Mouse (Mus musculus) hindbrain, embryonic 11.5 days (tissue): ENCODE measurements around the gene Qdpr. TPM values are rescaled to one million over a fixed set of nuclear protein-coding genes. Genes with fewer than 3 reads are reported as not detected.
"Not testable (repeated sequence)": the region's sequence is repeated elsewhere in the genome, so short reads cannot be mapped to it uniquely, and the experiment has no call there.

Experiments used
- ATAC-seq: fragments of 200-750 bp; cut with Nextera tagmentation; 2 replicates; pipeline ENCODE4 v1.8.0; 2017; ENCODE audit warnings: mild to moderate bottlenecking, moderate TSS enrichment, moderate library complexity; ENCODE audit not compliant: low FRiP score
- DNase-seq: peaks from one replicate; pipeline ENCODE4 v3.0.0-alpha.2; 2015; ENCODE audit warnings: low spot score
- H3K27ac ChIP-seq: fragments of 300-500 bp; sonication (generic); 2 replicates; pipeline ENCODE4 v1.5.1; 2014; ENCODE audit warnings: mild to moderate bottlenecking, low read depth, low read length
- H3K27me3 ChIP-seq: fragments of 300-500 bp; sonication (generic); 2 replicates; pipeline ENCODE4 v1.6.1; 2014; ENCODE audit warnings: mild to moderate bottlenecking, low read length, moderate library complexity, mixed read lengths; ENCODE audit not compliant: control insufficient read depth, insufficient read depth
- H3K36me3 ChIP-seq: fragments of 300-500 bp; sonication (generic); 2 replicates; pipeline ENCODE4 v1.6.1; 2014; ENCODE audit warnings: mild to moderate bottlenecking, low read length, moderate library complexity, mixed read lengths; ENCODE audit not compliant: control insufficient read depth, insufficient read depth
- H3K4me1 ChIP-seq: fragments of 300-500 bp; sonication (generic); replicated peaks from 2 replicates; pipeline ENCODE4 v1.6.1; 2014; ENCODE audit warnings: low read length, mixed read lengths; ENCODE audit not compliant: control insufficient read depth, insufficient read depth
- H3K4me2 ChIP-seq: fragments of 300-500 bp; sonication (generic); replicated peaks from 2 replicates; pipeline ENCODE4 v1.6.1; 2014; ENCODE audit warnings: mild to moderate bottlenecking, low read depth, low read length
- H3K4me3 ChIP-seq: fragments of 300-500 bp; sonication (generic); 2 replicates; pipeline ENCODE4 v1.5.1; 2014; ENCODE audit warnings: low read depth, low read length
- H3K9ac ChIP-seq: fragments of 300-500 bp; sonication (generic); 2 replicates; pipeline ENCODE4 v1.6.1; 2014; ENCODE audit warnings: low read depth, low read length
- H3K9me3 ChIP-seq: fragments of 300-500 bp; sonication (generic); 2 replicates; pipeline ENCODE4 v1.6.1; 2016; ENCODE audit warnings: low read length; ENCODE audit not compliant: control insufficient read depth
- WGBS: fragments of 180-500 bp; shearing (Covaris S2); extraction: QIAGEN DNeasy Blood & Tissue Kit; methylation state at CpG from one replicate; pipeline ENCODE4 v1.1.7; 2014; 5-methylcytosine and 5-hydroxymethylcytosine counted together
- polyA plus RNA-seq: library from polyadenylated mRNA; unstranded; fragments of >200 nt; fragmentation: Nextera tagmentation; extraction: Ambion mirVana; gene quantifications from 2 replicates; pipeline ENCODE4 v1.2.1, GENCODE M21; 2014

Qdpr gene
- polyA plus RNA-seq, 1 experiment from 2014 or later = 109 TPM

DNA sequence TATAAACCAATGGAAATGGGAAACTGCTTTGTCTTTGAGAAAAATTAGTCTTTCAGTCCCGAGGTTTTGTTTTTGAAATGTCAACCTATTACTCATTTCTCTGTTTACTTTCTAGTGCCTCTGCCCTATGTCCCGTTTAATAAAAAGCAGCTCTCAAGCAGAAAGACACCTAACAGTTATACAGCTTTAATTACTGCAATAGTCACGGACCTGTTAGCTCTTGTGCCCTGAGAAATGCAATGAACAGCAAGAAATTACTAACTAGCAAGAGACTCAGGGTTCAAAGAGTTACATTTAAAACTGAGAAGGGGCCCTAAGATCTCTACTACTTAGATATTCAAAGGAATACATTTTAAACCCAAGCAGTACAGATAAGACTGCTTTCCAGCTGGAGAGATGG lies 8.3 kb downstream of the Qdpr start:
- Histone ChIP-seq H3K27me3 (no peaks in the 10 kb centered on the region), H3K9ac (no peak overlapping the region), H3K27ac (no peak overlapping the region), H3K4me2 (no peak overlapping the region), H3K9me3 (no peaks in the 10 kb centered on the region), H3K36me3 (no peaks in the 10 kb centered on the region), H3K4me1 (no peaks in the 10 kb centered on the region), H3K4me3 (no peak overlapping the region)
- 88% methylated on average over 3 of the region's 3 CpGs for WGBS
- no peak for DNase-seq
- ATAC-seq = no peak

DNA sequence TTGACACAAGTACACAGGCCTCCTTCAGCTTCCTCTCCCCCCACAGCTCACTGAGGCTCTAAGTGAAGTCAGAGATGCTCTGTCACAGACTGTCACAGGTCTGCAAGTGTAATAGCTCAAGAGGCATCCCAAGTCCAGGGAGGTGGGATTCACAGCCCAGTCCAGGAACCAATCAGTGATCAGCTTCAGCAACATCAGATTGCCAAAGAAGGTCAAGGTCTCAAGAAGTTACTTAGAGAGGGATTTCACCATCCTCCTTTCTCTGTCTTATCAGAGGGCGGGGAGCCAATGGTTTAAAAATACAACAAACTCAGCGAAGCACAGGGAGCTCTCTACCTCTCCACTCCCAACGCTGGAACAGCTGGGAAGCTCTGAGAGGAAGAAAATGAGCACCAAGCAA lies 8.9 kb downstream of the Qdpr start:
- Histone ChIP-seq H3K9me3 (no peaks in the 10 kb centered on the region), H3K36me3 (no peaks in the 10 kb centered on the region), H3K4me1 (no peaks in the 10 kb centered on the region), H3K4me2 (no peak overlapping the region), H3K27ac (no peak overlapping the region), H3K27me3 (no peaks in the 10 kb centered on the region), H3K4me3 (no peak overlapping the region), H3K9ac (no peak overlapping the region)
- no peak for DNase-seq
- no peak for ATAC-seq
- 96% methylated on average over 3 of the region's 3 CpGs for WGBS

GRCm38 (mm10) chr5:45438301-45438700 lies 11.7 kb downstream of the Qdpr start:
- ATAC-seq (no peak), DNase-seq (no peak)
- Histone ChIP-seq H3K4me3 (no peak overlapping the region), H3K27me3 (no peaks in the 10 kb centered on the region), H3K9ac (no peak overlapping the region), H3K4me1 (no peaks in the 10 kb centered on the region), H3K9me3 (no peaks in the 10 kb centered on the region), H3K36me3 (no peaks in the 10 kb centered on the region), H3K27ac (no peak overlapping the region), H3K4me2 (no peak overlapping the region)
- 94% methylated on average over 8 of the region's 8 CpGs for WGBS

DNA sequence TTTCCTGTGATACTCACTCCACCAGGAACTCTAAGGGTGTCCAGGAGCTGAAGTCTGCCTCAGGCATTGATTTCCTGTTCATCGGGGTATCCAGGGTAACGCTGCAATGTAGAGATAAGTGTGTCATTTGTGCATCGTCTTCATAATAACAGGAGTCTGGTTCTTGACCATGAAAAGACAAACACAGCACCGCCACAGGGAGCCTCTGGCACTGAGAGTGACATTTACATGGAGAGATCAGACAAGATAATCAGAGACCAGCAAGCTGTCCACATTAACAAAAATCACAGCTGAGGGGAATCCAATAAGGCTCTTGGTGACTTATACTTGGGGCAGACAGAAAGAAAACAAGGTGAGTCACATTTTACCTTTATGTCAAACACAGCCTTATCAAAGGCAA lies 12.2 kb downstream of the Qdpr start:
- WGBS = 84% methylated on average over 4 of the region's 4 CpGs
- Histone ChIP-seq H3K27ac (no peak overlapping the region), H3K9ac (no peak overlapping the region), H3K27me3 (no peaks in the 10 kb centered on the region), H3K4me1 (no peaks in the 10 kb centered on the region), H3K9me3 (no peaks in the 10 kb centered on the region), H3K4me3 (no peak overlapping the region), H3K36me3 (no peaks in the 10 kb centered on the region), H3K4me2 (no peak overlapping the region)
- ATAC-seq = no peak
- no peak for DNase-seq

DNA sequence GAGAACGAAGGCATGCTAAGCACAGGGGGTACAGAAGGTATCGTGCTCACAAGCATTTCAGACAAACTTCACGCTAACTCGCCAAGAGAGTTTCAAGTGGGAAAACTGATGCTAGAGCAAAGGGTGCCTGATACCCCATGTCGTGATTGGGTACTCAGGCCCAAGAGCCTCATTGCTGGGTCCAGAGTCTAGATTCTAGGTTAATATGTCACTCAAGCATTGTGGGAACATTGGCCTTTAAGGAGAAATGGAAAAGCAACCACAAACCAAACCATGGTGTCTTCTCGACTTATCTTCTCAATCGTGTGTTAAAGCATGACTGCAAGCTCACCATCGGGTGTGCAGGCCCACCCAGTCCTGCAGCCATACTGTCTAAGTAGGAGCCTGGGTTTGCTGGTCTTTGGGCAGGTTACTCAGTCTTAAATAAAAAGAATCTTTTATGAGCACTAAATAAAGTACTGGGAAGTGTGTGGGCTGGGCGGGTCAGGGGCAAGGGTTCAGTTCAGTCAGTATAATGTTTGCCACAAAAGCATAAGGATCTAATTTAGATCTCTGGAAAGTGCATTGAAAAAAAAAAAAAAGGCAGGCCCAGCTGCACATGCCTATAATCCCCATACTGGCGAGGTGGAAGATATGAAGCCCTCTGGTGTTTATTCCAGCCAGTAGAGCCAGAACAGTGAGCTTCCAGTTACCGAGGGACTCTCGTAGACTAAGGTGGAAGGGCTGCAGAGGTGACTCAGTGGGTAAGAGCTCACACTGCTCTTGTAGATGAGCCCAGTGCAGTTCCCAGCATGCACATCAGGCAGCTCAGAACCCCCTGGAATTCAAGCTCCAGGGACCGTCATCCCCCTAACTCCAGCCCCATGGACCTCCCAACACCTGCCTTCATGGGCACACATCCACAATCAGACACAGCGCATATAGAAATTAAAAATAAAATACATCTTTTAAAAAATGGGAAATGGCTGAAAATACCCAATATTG lies 13.8 kb downstream of the Qdpr start:
- Histone ChIP-seq H3K27ac (no peak overlapping the region), H3K4me1 (no peaks in the 10 kb centered on the region), H3K27me3 (no peaks in the 10 kb centered on the region), H3K4me3 (no peak overlapping the region), H3K4me2 (no peak overlapping the region), H3K9ac (no peak overlapping the region), H3K9me3 (no peaks in the 10 kb centered on the region), H3K36me3 (no peaks in the 10 kb centered on the region)
- ATAC-seq (no peak), DNase-seq (no peak)
- WGBS = 89% methylated on average over 14 of the region's 14 CpGs

GRCm38 (mm10) chr5:45427891-45428290 lies 22.1 kb downstream of the Qdpr start:
- Histone ChIP-seq H3K9me3 (no peaks in the 10 kb centered on the region), H3K4me1 (no peaks in the 10 kb centered on the region), H3K36me3 (no peaks in the 10 kb centered on the region), H3K27me3 (no peaks in the 10 kb centered on the region), H3K9ac (no peak overlapping the region), H3K27ac (no peak overlapping the region), H3K4me2 (no peak overlapping the region), H3K4me3 (no peak overlapping the region)
- no peak for ATAC-seq
- 94% methylated on average over 7 of the region's 7 CpGs for WGBS
- DNase-seq = no peak

DNA sequence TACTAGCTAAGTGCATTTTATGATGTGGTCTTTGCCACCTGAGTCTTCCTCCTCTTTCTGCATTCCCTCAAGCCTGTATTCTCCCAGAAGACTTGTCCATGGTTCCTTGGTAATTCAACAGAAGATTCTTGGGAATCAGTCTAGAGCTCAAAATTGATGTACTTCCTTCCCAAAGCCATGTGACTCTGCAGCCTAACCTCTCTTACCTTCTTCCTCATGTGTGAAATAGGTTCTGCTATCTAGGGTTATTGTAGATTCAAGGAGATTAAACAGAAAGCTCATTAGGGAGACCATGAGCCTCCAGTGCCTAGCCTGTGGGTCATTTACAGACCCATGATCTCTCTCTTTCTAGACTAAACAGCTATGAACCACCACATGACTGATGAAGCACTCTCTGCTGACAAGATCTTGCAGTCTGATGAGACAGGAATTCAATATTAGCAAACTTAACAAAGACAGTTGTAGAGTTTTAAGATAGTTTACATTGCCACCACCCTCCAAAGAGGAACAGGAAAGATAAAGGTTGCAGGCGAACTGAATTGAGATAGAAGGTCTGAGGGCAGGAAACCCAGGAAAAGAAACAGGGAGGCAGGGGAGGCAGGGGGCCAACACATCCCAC lies 23.5 kb downstream of the Qdpr start:
- no peak overlapping the region for H3K4me3 ChIP-seq
- no peaks in the 10 kb centered on the region for H3K36me3 ChIP-seq
- H3K9ac ChIP-seq = no peak overlapping the region
- 83% methylated on average over 1 of the region's 1 CpGs for WGBS
- H3K27ac ChIP-seq = no peak overlapping the region
- H3K9me3 ChIP-seq = no peaks in the 10 kb centered on the region
- DNase-seq (no peak), ATAC-seq (no peak)
- no peaks in the 10 kb centered on the region for H3K27me3 ChIP-seq
- no peak overlapping the region for H3K4me2 ChIP-seq
- no peaks in the 10 kb centered on the region for H3K4me1 ChIP-seq

DNA sequence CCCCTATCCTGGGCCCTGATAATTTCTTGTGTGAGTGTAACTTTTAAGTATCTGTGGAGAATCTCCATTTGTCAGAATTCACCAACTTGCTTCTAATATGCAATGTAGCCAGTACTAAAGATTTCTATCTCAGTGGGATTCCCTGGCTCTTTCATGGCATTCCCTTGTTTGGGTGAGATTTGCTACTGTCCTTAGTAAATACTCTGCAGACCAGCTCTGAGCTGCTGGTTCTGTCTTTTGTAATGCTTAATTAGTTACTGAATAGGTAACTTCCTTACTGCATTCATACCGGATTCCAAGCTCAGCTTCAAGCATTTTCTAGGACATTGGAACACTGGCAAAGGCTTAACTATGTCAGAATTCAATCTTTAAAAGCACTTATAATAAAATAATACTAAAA lies 24.3 kb downstream of the Qdpr start:
- not testable (repeated sequence) for H3K4me3 ChIP-seq, ATAC-seq, H3K27ac ChIP-seq, H3K4me1 ChIP-seq, DNase-seq, H3K36me3 ChIP-seq, H3K4me2 ChIP-seq, H3K27me3 ChIP-seq, H3K9ac ChIP-seq, H3K9me3 ChIP-seq
- WGBS = 51% methylated on average over 1 of the region's 1 CpGs
